Mouse (Mus musculus) myocyte (in vitro differentiated cells): ENCODE data around the gene Chil5.

Source experiments
- CEBPB ChIP-seq: IDR thresholded peaks from 2 replicates; pipeline ENCODE4 v1.6.1; 2011; ENCODE audit warnings: mild to moderate bottlenecking, moderate library complexity; ENCODE audit not compliant: poor library complexity, insufficient read depth, severe bottlenecking
- MAX ChIP-seq: IDR thresholded peaks from one replicate; pipeline ENCODE4 v1.6.1; 2011; ENCODE audit warnings: low read depth, mild to moderate bottlenecking, control low read depth
- MYOD1 ChIP-seq, 3 experiments: IDR thresholded peaks; one replicate each; pipeline ENCODE4 v1.6.1; 2011; ENCODE audit warnings: control low read depth in 2 of 3, low read depth in 2 of 3, mild to moderate bottlenecking in 2 of 3, moderate library complexity in 1 of 3; ENCODE audit not compliant: insufficient read length in 2 of 3, control insufficient read depth in 1 of 3
- MYOG ChIP-seq, 3 experiments: IDR thresholded peaks; one replicate each; pipeline ENCODE4 v1.6.1; 2011; ENCODE audit warnings: control low read depth in 2 of 3, low read depth in 2 of 3, mild to moderate bottlenecking in 2 of 3; ENCODE audit not compliant: insufficient read length in 2 of 3, control insufficient read depth in 1 of 3, insufficient read depth in 1 of 3
- POLR2A ChIP-seq: IDR thresholded peaks from one replicate; pipeline ENCODE4 v1.6.1; 2011; ENCODE audit warnings: low read depth, mild to moderate bottlenecking, control low read depth, moderate library complexity; ENCODE audit not compliant: insufficient read length
- POLR2AphosphoS2 ChIP-seq: IDR thresholded peaks from one replicate; pipeline ENCODE4 v1.6.1; 2011; ENCODE audit warnings: low read depth, control low read depth; ENCODE audit not compliant: insufficient read length
- TCF12 ChIP-seq: IDR thresholded peaks from one replicate; pipeline ENCODE4 v1.6.1; 2011; ENCODE audit warnings: mild to moderate bottlenecking, control low read depth; ENCODE audit not compliant: poor library complexity, insufficient read depth, severe bottlenecking
- USF1 ChIP-seq: IDR thresholded peaks from one replicate; pipeline ENCODE4 v1.6.1; 2011; ENCODE audit warnings: low read depth, mild to moderate bottlenecking, control low read depth, moderate library complexity

- TF ChIP-seq MYOG (IDR thresholded peaks at IDR 0.05; ENCODE audit: control insufficient read depth in 1 of 3, insufficient read depth in 1 of 3, insufficient read length in 2 of 3, low read depth in 2 of 3) (no peak), POLR2A (no peak), POLR2AphosphoS2 (no peak), CEBPB (no peak), TCF12 (no peak), MAX (no peak), MYOD1 (IDR thresholded peaks at IDR 0.05; ENCODE audit: control insufficient read depth in 1 of 3, insufficient read length in 2 of 3, low read depth in 2 of 3) (no peak), USF1 (no peak)
Observed at GRCm38 (mm10) chr3:106051896-106052295, 19.3 kb upstream of the Chil5 start.
